Mouse (Mus musculus): ENCODE data around the gene Sh3kbp1.

DNA sequence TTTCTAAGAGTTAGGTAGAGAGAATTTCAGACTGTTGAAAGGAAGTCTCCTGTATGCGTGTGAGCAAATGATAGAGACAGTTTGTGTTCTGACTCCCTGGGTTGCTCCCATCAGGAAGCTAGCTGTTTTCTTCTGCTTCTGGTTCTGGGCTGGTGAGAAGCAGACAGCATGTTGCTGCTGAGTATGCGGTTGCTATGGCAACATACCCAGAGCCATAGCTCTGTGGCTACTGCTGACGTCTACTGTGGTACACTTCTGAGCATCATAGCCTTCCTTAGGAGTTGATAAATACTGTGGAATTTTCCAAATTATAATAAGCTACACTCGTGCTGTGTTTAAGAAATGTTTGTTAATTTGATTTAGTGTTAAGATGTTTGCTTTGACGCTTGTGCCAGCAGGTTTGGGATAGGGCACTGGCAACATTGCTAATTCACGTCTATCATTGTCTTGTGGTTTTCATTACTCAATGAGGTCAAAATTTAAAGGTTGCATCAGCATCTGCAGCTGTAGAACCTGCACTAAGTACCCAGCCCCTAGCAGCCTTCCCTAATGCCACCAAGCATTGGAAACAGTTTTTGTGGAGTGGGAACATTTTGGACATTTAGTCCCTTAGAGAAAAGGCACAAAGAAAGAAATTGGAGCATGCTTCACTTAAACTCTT, 202.2 kb downstream of the Sh3kbp1 start:
- TF ChIP-seq CTCF (IDR thresholded peaks at IDR 0.05; ENCODE audit: low read depth), result no peak
- no peak for TF ChIP-seq EP300 (IDR thresholded peaks at IDR 0.05; ENCODE audit: low read depth)

Measured in liver, embryonic 14.5 days (tissue).